Mouse (Mus musculus): ENCODE measurements around the gene Krtap28-10. TPM values are rescaled to one million over a fixed set of nuclear protein-coding genes. Genes with fewer than 3 reads are reported as not detected.
"Not testable (repeated sequence)": the region's sequence is repeated elsewhere in the genome, so short reads cannot be mapped to it uniquely, and the experiment has no call there.

Krtap28-10 gene
- polyA plus RNA-seq, 1 experiment from 2014 or later: not detected

DNA sequence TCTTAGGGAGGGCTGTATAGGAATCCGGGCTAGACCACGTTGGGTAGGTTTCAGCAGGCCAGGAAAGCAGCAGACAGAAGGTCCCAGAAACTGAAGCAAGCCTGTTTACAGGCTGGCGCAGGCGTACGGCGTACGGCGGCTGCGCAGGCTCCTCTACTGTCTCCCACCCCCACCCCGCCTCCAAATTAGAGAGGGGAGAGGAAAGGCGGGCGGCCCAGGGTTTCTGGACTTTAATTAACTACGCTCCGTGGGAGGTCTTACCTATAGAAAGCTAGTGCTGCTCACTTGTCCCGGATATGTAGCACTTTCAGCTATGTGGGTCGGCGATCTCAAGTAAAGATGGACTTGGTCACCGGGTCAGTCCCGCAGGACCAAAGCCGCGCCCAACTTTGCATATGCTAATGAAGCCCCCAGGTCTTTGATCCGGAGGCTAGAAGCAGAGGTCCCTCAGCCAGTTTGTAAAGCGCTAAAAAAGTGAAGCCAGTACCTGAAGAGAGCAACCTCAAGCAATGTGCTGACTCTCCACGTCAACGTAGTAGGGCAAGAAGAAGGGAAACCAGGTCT, 4.1 kb downstream of the Krtap28-10 start, which contains the start of gene Slc19a3:
Gene Slc19a3, minus strand, starts transcription at position 340 of the 564 bp plus-strand sequence.
- WGBS (ENCODE audit: missing documents): 1% methylated on average over 25 of the region's 25 CpGs

DNA sequence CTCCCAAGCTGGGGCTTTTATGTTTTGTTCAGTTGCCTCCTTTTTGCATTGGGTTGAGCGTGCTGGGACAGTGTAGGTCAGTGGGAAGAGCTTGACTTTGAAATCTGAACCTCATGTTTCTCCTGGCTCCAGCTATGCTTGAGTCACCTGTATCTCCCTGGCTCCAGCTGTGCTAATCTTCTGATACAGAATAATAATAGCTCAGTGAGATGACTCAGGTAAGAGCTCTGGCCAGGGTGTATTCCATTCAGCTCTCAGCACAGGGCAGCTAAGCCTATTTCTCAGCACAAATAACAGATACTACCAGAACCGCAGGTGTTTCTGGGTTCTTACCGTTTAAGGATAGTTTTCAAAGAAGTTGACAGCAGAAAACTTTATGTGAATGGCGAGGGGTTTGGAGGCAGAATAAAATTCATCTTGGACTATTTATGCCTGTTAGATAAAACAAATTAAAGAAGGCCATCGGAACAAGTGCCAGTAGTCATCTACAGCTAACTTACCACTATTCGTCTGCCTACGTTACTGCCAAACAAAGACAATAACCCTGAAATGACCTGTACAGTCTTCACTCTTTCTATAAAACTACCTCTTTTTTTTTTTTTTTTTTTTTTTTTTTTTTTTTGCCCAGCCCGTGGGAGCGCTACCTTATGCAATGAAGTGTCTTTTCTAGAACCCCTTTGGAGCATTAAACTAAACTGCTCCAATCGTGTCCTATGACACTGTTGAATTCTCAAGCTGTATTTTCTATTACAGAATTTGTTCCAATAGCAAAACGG, 5.2 kb downstream of the Krtap28-10 start:
- no peak overlapping the region for H3K4me3 ChIP-seq (ENCODE audit: inconsistent target)
- H3K36me3 ChIP-seq (ENCODE audit: inconsistent target): no peaks in the 10 kb centered on the region
- H3K79me2 ChIP-seq (ENCODE audit: inconsistent target): no peaks in the 10 kb centered on the region
- H3K27ac ChIP-seq: no peak overlapping the region
- WGBS (ENCODE audit: missing documents): 89% methylated on average over 10 of the region's 11 CpGs

More for the DNA sequence above, 4.1 kb downstream of the Krtap28-10 start, which contains the start of gene Slc19a3:
- H3K4me3 ChIP-seq (ENCODE audit: inconsistent target): no peak within 1 kb of the TSS
- H3K27ac ChIP-seq: no peak within 1 kb of the TSS
- no peaks in the 10 kb centered on the region for H3K36me3 ChIP-seq (ENCODE audit: inconsistent target)
- no peaks in the 10 kb centered on the region for H3K79me2 ChIP-seq (ENCODE audit: inconsistent target)

DNA sequence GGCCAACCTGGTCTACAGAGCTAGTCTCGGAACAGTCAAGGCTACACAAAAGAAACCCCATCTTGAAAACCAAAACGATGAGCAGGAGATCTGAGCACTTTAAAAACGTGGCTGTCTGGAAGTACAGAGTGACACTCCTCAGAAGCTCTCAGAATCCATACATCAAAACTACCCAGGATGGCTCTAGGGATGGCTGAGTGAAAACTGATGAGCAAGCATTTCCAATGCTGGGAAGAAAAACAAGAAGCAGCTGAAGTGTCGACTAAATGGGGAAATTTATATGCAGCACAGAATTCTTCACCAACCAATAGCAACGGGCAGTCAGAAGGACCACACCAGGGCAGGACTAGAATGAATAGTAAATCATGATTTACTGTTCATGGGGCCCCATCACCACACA, 7.8 kb downstream of the Krtap28-10 start:
- no peaks in the 10 kb centered on the region for H3K36me3 ChIP-seq (ENCODE audit: inconsistent target)
- WGBS (ENCODE audit: missing documents): 80% methylated on average over 5 of the region's 5 CpGs
- no peaks in the 10 kb centered on the region for H3K79me2 ChIP-seq (ENCODE audit: inconsistent target)
- no peak overlapping the region for H3K4me3 ChIP-seq (ENCODE audit: inconsistent target)
- H3K27ac ChIP-seq: no peak overlapping the region

- H3K27ac ChIP-seq: no peak overlapping the region
- WGBS (ENCODE audit: missing documents): 87% methylated on average over 6 of the region's 6 CpGs
- H3K4me3 ChIP-seq (ENCODE audit: inconsistent target): no peak overlapping the region
- no peaks in the 10 kb centered on the region for H3K79me2 ChIP-seq (ENCODE audit: inconsistent target)
- no peaks in the 10 kb centered on the region for H3K36me3 ChIP-seq (ENCODE audit: inconsistent target)
These were observed 9.8 kb downstream of the Krtap28-10 start for GRCm38 (mm10) chr1:83032508-83032907.

DNA sequence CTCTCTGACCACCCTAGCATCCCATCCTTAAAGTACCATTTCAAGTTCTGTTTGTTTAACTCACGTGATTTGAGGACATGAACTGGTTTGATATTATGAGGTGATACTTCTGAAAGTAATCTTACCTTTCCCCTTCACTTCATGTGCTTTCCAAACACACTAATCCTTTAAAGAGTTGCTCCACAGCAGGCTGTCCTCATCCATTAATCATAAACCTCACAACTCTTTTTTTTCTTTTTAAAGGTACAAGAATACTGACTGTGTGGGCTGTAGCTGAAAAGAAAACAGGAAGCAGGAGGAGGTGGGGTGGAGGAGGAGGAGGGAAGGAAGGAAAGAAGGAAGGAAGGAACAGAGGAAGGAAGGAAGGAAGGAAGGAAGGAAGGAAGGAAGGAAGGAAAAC, 10.3 kb downstream of the Krtap28-10 start:
- no peaks in the 10 kb centered on the region for H3K79me2 ChIP-seq (ENCODE audit: inconsistent target)
- H3K36me3 ChIP-seq (ENCODE audit: inconsistent target): no peaks in the 10 kb centered on the region
- H3K4me3 ChIP-seq (ENCODE audit: inconsistent target): no peak overlapping the region
- H3K27ac ChIP-seq: no peak overlapping the region
- WGBS (ENCODE audit: missing documents): 88% methylated on average over 1 of the region's 1 CpGs

DNA sequence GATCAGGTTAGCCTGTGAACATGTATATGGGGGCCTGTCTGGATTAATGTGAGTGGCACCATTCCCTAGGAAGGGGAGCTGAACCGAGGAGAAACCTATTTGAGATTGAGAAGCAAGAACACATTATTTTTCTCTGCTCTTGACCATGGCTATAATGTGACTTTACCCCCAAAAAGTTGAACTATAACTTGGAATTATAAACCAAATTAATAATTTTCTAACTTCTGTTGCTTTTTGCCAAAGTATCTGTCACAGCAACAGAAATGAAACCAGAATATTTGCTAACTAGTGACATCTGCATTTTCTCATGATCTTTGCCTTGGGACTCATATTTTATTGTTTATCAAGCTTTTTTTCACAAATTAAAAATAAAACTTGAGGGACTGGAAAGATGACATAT, 25.7 kb downstream of the Krtap28-10 start:
- no peaks in the 10 kb centered on the region for H3K79me2 ChIP-seq (ENCODE audit: inconsistent target)
- no peak overlapping the region for H3K27ac ChIP-seq
- no peak overlapping the region for H3K4me3 ChIP-seq (ENCODE audit: inconsistent target)
- H3K36me3 ChIP-seq (ENCODE audit: inconsistent target): no peaks in the 10 kb centered on the region
- 50% methylated on average over 1 of the region's 1 CpGs for WGBS (ENCODE audit: missing documents)

GRCm38 (mm10) chr1:83015329-83015879, 26.9 kb downstream of the Krtap28-10 start:
- Histone ChIP-seq H3K79me2 (ENCODE audit: inconsistent target) (no peaks in the 10 kb centered on the region), H3K27ac (no peak overlapping the region), H3K36me3 (ENCODE audit: inconsistent target) (no peaks in the 10 kb centered on the region), H3K4me3 (ENCODE audit: inconsistent target) (no peak overlapping the region)
- 91% methylated on average over 10 of the region's 10 CpGs for whole genome bisulfite sequencing (ENCODE audit: missing documents)

DNA sequence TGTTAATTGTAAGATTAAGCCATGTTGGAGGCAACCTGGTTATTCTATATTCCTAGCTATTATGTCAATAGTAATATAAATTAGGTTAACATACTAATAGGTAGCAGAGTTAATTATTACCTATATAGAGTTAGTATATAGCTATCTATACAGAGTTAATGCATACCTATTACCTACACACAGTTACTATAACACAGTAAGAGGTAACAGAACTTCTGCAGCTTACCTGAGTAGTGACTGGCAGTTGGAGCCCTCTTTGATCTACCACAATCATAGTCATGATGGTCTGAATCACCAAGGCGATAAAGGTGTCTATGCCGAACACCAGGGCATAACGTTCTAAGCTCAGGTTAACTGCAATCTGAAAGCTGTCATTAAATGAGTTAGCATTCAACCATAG, 27.8 kb downstream of the Krtap28-10 start:
- Histone ChIP-seq H3K4me3 (ENCODE audit: inconsistent target) (no peak overlapping the region), H3K36me3 (ENCODE audit: inconsistent target) (no peaks in the 10 kb centered on the region), H3K27ac (no peak overlapping the region), H3K79me2 (ENCODE audit: inconsistent target) (no peaks in the 10 kb centered on the region)
- WGBS (ENCODE audit: missing documents): 96% methylated on average over 3 of the region's 3 CpGs

- Histone ChIP-seq H3K27ac (no peak overlapping the region), H3K4me3 (ENCODE audit: inconsistent target) (no peak overlapping the region), H3K79me2 (ENCODE audit: inconsistent target) (no peaks in the 10 kb centered on the region), H3K36me3 (ENCODE audit: inconsistent target) (no peaks in the 10 kb centered on the region)
- 86% methylated on average over 6 of the region's 6 CpGs for WGBS (ENCODE audit: missing documents)
These were observed 34.8 kb downstream of the Krtap28-10 start for GRCm38 (mm10) chr1:83007471-83007870.

GRCm38 (mm10) chr1:83006218-83007179, 35.8 kb downstream of the Krtap28-10 start:
- Histone ChIP-seq H3K79me2 (ENCODE audit: inconsistent target) (no peaks in the 10 kb centered on the region), H3K4me3 (ENCODE audit: inconsistent target) (no peak overlapping the region), H3K27ac (no peak overlapping the region), H3K36me3 (ENCODE audit: inconsistent target) (no peaks in the 10 kb centered on the region)
- 84% methylated on average over 8 of the region's 8 CpGs for WGBS (ENCODE audit: missing documents)

DNA sequence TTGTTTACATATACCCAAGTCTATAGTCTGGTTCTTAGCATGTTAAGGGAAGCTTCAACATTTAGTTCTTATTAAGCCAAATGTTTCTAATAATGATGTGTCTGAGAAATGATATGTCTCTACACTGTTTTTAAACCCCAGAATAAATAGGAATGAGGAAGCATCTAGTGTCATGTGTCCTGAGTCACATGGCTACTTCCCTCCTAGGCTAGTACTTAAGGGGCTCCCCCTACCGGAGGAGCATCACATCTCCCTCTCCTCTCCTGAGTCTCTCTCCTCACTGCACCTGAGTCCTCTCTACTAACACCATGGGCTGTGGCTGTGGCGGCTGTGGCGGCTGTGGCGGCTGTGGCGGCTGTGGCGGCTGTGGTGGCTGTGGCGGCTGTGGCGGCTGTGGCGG, 42.0 kb downstream of the Krtap28-10 start, which contains the start of gene Gm47959:
Gene Gm47959, plus strand, starts transcription at position 243 of the 400 bp plus-strand sequence.
- WGBS (ENCODE audit: missing documents): 86% methylated on average over 1 of the region's 9 CpGs
- not testable (repeated sequence) for H3K27ac ChIP-seq; H3K36me3 ChIP-seq (ENCODE audit: inconsistent target); H3K4me3 ChIP-seq (ENCODE audit: inconsistent target); H3K79me2 ChIP-seq (ENCODE audit: inconsistent target)

GRCm38 (mm10) chr1:82993947-82994346, 48.3 kb downstream of the Krtap28-10 start:
- no peak overlapping the region for H3K27ac ChIP-seq
- no peak overlapping the region for H3K4me3 ChIP-seq (ENCODE audit: inconsistent target)
- H3K36me3 ChIP-seq (ENCODE audit: inconsistent target): no peaks in the 10 kb centered on the region
- H3K79me2 ChIP-seq (ENCODE audit: inconsistent target): no peaks in the 10 kb centered on the region
- 88% methylated on average over 3 of the region's 3 CpGs for WGBS (ENCODE audit: missing documents)

GRCm38 (mm10) chr1:82992093-82992492, 50.2 kb downstream of the Krtap28-10 start:
- H3K36me3 ChIP-seq (ENCODE audit: inconsistent target): no peaks in the 10 kb centered on the region
- 87% methylated on average over 6 of the region's 6 CpGs for WGBS (ENCODE audit: missing documents)
- no peak overlapping the region for H3K27ac ChIP-seq
- no peak overlapping the region for H3K4me3 ChIP-seq (ENCODE audit: inconsistent target)
- H3K79me2 ChIP-seq (ENCODE audit: inconsistent target): no peaks in the 10 kb centered on the region

DNA sequence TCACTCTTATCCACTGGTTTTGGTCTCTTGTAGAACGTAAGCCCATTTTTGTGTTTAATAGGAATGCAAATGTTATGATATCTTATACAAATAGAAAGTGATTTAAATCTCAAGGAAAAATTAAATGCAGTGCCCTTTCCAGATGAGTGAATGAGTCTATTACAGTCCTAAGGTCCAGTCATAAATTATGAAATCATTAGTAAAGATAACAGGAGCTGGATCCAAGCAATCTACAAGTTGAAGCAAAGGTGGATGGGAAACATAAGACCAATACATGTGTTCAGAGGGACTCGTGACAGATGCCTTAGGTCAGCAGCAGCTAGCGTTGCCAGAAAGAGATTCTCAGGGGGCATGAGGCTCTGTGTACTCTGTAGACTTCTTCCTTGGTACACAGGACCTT, 50.7 kb downstream of the Krtap28-10 start:
- no peak overlapping the region for H3K27ac ChIP-seq
- no peak overlapping the region for H3K4me3 ChIP-seq (ENCODE audit: inconsistent target)
- WGBS (ENCODE audit: missing documents): 93% methylated on average over 3 of the region's 3 CpGs
- no peaks in the 10 kb centered on the region for H3K79me2 ChIP-seq (ENCODE audit: inconsistent target)
- no peaks in the 10 kb centered on the region for H3K36me3 ChIP-seq (ENCODE audit: inconsistent target)

Measured in macrophage (primary cell).